Mouse (Mus musculus): ENCODE results near the gene Brms1l.

DNA sequence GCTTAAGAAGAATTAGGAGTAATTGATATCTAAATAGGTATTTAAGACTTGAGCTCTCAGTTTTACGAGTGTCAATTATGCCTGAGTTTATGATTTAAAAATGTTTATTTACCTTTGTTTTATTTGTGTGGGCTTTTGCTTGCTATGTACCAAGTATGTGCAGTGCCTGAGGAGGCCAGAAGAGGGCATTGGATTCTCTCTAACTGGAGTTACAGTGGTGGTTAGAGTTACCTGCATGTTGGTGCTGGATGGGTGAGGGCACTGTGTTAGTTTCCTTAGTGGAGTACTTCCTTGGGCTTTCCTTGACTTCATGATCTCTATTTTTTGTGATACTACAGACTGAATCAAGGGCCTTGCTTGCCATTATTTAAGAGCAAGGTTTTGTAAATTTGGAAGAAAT, 10.6 kb downstream of the Brms1l start:
- TF ChIP-seq CTCF (IDR thresholded peaks at IDR 0.05; ENCODE audit: borderline replicate concordance, extremely low read depth, insufficient read depth, insufficient read length) (peak; percentile 59; the same call in 1 of the 2 replicates), POLR2A (IDR thresholded peaks at IDR 0.05; ENCODE audit: borderline replicate concordance, extremely low read depth, insufficient read depth, insufficient read length, poor library complexity, severe bottlenecking) (no peak)
